Mouse (Mus musculus) heart, adult 18-20 months (tissue): ENCODE results near the gene Nr1i2. TPM values are rescaled to one million over a fixed set of nuclear protein-coding genes. Genes with fewer than 3 reads are reported as not detected.
"Not testable (repeated sequence)": the region's sequence is repeated elsewhere in the genome, so short reads cannot be mapped to it uniquely, and the experiment has no call there.

Source experiments
- DNase-seq, 2 experiments: peaks; one replicate each; pipeline ENCODE4 v3.0.0; 2021 to 2022; ENCODE audit warnings: mixed read lengths in 1 of 2
- total RNA-seq, 2 experiments: library from RNA; stranded (reverse); gene quantifications; 2 replicates each; pipeline ENCODE4 v1.2.3; 2021

The Nr1i2 gene
- total RNA-seq, 2 experiments from 2014 or later, result not detected

DNA sequence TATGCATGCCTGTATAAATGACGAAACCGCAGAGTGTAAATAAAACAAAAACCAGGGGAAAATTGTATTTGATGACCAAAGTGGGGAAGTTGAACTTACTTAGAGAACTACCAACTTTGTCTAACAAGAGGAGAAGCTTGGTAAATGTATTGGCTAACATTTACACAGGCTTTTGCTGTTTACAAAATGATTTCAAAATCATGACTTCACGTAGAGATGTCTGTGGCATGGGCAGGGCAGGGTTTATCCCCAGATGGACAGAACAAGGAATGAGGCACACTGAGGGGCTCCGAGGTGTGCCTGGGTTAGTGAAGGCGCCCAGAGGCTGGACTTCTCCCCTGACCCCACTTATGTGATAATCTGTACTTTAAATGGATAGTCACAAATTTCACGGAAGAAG, 7.3 kb downstream of the Nr1i2 start:
- DNase-seq, result no peak

DNA sequence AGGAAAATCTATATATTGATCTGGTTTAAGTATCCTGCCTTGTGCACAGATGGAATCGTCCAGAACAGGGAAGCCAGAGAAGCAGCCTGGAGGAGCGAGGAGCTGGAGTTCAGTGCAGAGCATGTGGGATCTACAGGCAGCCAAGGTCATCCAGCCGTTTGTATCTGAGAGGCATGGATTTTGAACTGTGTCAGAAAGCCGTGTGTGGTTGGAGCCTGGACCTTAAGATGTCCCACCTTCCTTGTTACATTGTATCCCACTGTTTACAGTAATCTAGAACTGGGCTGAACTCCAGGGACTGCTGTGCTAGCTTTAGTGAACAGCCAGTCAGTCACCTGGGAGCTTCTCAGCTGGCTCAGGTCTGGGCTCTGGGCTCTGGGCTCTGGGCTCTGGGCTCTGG, 8.1 kb downstream of the Nr1i2 start:
- DNase-seq, result no peak

DNA sequence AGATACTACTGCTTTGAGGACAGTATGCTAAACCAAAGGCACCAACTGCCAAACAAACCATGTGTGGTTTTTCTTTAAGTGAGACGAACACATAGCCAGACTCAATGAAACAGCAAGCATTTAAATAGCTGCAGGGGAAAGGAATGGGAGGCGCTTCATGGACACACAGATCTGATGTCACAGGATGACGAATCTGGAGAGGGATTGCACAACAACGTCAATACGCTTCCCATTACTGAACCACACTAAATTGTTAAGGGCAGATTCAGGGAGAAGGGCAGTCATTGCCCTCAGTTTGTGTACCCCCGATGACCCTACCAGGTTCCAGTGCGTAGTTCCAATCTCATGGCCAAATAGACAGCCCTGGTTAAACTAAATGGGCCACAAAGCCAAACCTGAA, 8.8 kb downstream of the Nr1i2 start:
- DNase-seq, result no peak

DNA sequence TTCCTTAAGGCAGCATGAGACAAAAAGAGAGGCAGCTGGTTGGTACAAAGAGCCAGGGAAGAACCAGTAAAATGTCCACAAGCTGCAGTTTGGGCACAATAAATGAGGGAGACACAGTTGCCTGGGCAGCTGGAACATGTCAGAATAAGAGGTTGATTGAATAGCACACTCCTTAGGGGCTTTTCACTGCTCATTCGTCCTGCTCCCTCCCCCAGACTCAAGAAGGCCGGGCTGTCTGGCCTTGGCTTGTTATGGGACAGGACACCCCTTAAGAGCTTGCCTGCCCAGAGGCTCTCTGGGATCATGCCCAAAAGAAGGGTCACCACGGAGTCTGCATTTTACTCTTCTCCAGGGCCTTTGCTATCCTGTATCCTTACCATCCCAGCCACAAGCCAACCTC, 11.3 kb downstream of the Nr1i2 start:
- DNase-seq, result no peak

DNA sequence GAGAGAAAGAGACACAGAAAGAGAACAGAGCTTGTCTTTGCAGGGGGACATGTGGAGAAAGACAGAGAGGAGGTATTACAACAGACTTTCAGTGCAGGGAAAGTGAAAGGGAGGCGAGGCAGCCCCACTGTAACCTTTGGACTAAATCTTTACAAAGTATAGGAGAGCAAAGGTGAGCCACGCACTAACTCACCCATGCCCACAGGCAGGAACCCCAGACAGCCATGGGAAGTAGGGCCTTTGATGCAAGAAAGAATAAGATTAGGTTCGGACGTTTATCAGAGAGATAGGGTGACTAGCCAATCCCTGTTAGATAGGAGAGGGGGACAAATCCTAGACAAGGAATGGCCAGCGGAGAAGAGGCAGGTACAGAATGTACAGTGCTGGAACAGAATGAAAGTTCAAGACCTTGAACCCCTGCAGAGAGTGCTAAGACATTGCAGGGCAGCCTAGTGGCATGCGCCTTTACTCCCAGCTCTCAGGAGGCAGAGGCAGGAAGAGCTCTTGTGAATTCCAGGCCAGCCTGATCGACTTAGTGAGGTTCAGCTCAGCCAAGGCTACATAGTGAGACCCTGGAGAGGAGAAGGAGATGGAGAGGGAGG, 12.0 kb downstream of the Nr1i2 start:
- no peak for DNase-seq

DNA sequence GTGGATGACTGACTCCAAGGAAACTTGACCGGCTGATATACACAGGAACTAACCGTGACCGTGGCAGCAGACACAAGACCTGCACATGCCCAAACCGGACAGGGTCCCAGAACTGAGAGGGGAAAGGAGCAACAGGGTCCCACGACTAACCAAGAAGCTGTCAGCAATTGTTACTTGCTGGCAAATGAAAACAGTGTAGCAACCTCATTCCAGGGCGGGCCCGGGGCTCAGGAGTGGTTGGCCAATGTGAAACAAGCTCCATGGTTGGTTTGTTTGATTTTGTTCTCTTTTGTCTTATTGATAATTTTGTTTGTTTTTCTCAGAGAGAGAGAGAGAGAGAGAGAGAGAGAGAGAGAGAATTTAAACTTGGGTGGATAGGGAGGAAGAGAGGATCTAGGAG, 13.7 kb downstream of the Nr1i2 start:
- no peak for DNase-seq

DNA sequence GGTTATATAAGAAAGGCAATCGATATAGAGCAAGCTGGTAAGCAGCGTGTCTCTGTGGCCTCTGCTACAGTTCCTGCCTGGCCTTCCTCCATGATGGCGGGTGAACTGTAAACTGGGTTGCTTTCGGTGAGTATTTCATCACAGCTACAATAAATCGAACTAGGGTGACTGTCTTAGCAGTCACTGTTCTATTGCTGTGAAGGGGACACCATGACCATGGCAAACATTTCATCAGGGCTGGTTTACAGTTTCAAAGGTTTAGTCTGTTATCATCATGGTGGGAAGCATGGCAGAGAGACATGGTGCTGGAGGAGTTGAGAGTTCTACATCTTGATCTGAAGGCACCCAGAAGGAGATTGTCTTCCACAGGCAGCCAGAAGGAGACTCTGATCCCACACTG, 14.8 kb downstream of the Nr1i2 start:
- no peak for DNase-seq

DNA sequence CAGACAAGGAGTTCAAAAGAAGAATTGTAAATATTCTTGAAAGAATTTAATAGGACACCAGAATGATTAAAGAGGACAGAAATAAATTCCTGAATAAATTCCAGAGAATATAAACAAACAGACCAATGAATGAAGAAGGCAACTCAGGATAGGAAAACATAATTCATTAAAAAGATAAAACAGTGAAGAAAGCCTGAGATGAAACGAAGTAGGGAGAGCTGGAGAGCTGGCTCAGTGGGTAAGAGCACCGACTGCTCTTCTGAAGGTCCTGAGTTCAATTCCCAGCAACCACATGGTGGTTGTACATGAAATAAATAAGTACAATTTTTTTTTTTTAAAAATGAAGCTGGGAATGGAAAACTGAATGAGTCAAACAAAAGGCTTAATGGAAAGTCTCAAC, 19.9 kb downstream of the Nr1i2 start:
- no peak for DNase-seq

DNA sequence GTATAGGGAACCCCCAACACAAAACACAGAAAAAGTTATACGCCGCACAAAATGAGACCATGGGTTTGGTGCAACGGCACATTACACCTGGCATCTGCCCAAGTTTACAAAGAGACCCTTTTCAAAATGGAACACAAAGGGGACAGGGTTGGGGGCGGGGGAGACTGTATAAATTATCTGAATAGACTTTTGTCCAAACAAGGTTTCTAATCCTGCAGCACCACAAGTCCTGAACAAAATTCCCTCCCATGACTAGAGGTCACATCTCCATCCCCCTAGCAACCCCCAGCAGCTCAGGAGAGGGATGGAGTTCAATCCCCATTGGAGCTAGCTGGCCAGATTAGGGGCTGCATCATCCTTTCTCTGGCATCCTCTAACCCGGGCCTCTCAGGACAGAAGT, 22.1 kb downstream of the Nr1i2 start:
- no peak for DNase-seq

DNA sequence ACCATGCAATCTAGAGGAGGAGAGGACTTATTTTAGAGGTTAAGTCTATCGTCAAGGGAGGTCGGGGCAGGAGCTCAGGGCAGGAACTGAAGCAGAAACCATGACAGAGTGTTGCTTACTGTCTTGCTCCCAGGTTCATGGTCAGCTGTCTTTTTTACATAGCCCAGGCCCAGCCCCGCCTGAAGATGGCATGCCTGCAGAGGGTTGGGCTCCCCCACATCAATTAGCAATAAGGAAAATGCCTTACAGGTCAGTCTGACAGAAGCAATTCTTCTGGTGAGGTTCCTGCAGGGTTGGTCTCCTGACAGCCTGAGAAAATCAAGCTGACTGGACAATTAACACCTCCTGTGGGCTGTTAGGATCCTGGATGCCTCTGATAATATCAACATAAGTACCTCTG, 23.0 kb downstream of the Nr1i2 start:
- no peak for DNase-seq

DNA sequence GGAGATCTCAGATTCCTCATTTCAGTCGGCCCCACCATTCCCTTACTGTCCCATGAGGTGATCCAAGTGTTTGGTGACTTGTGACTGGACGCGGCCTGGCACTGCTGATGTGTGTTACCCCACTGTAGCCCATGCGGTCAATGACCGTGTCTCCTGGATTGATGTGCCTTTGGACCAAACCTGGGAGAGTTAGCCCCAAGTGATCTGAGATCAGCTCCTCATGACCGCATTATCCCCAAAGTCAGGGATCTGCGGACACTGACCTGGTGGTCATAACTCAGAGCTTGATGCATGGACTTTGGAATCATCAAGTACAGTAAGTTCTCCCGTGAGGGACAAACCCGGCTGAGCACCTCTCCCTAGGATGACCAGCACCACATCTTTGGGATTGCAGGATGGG, 38.7 kb downstream of the Nr1i2 start:
- no peak for DNase-seq

DNA sequence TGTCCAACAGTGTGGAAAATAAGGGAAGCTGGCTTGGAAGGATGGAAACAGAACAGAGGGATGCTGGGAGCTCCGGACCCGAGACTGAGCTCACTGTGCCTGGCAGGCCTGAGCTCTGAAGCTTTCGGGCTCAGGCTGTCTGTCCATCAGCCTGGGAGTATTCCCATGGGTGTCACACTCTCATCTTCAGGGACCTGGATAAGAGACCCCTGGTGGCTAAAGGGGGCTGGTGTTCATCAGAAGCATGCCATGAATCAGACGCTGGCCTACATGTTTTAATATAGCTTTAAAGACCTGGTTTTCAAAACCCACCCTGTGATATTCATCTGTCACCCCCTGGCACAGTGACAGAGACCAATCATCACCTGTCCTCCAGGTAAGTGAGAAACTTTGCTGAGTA, 39.5 kb downstream of the Nr1i2 start:
- DNase-seq, result no peak

DNA sequence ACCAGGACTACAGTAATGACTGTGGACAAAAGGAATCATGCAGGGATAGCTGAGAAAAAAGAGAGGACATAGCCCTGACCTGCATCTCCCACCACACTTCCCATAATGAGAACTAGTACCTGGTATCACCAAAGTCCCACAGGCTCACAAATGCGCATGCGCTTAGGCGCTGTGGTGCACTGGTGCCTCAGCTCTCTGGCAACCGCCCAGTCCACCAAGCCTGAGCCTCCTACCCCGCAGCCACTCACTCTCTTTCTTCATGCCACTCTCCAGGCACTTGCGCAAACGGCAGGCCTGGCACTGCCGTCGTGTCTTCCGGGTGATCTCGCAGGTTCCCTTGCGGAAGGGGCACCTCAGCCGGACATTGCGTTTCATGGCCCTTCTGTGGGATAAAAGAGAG, 40.6 kb downstream of the Nr1i2 start:
- DNase-seq, result no peak

DNA sequence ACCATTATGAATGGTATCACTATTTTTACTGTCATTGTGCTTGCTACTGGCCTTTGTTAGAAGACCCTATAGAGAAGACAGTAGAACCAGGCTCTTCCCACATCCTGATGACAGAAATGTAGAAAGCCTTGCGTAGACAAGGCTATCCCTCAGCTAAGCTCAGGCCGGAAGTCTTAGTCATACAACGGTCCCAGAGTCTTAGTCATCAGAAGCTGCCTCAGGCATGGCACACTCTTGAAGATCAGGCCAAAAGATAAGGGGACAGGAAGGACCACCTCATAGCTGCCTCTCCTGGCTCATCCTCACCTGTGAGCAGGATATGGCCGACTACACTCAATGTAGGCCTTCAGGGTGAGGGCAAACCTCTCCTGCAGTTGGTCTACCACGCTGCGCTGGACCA, 44.2 kb downstream of the Nr1i2 start:
- no peak for DNase-seq

DNA sequence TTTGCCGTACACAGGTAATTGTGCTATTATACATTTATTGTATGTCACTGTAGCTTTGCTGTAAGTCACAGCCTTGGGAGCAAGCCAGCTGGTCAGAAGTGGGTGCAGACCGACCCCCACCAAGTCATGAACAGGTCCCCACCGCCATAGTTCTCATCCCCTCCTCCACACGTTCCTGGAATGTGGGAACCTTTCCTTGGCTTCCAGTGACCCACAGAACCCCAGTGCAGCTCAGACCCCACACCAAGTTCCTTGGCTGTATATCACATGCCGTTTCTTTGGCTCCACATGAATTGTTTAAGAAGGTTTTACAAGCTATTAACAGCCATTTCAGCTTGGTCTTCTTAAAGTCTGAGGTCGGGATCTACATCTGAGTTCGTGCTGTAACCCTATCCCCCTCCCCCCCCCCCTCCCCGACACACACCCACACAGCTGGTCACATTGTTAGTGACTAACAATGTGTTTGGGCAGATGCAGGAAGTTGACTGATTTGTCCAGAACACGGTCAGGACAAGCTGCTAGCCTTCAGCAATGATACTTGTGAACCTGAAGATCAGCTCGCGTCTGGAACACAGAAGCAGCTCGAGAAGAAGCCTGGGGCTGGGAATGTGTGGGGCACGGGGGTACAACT, 46.2 kb downstream of the Nr1i2 start:
- DNase-seq, result peak in 1 of 2 experiments; percentile 19

DNA sequence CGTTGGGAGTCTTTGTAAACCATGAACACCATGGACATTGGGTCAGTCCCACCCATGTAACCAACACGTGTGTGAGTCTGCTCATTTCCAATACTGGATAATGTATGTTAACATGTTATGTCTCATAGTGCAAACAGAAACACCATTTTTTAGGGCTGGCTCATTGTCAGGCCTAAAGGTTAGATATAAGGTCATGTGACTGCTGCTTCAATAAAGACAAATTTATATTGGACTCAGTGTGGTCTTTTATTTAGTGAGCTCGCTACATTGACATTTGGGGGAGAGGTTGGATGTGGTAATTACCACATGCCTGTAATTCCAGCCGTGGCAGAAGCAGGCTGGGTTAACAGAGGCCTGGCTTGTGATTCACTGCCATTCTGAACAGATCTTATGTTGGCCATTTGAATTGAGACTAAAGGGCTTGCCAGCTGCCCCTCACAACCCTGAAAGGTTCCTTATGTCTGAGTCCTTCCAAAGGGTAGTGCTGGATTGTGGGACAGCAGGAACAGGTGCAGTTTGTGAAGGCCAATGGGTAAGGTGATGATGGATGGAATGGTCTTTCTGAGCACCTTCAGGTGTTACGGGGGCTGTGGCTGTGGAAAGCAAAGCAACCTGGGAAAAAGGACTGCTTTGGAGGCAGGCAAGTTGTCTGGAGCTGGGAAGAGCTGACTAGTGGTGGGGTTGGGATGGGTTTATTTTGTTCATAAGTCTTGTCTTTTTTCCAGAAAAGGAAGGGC, 48.6 kb downstream of the Nr1i2 start:
- DNase-seq, result no peak

DNA sequence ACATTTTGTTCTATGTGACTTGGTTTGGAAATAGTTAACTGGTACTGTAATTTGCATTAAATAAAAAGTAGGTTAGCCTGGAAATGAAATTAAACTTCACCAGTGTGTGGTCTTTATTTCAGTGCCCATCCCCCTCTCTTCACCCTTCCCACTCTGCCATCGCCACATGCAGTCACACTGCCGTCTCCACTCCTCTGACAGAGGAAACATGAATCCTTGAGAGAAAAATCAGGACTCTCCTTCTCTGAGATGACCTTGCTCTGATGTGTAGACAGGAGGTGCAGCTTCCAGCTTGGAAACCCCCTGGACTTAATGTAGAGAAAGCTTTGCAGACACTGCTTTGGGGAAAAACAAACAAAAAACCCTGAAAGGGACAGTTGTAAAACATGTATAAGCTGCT, 49.2 kb downstream of the Nr1i2 start:
- no peak for DNase-seq

DNA sequence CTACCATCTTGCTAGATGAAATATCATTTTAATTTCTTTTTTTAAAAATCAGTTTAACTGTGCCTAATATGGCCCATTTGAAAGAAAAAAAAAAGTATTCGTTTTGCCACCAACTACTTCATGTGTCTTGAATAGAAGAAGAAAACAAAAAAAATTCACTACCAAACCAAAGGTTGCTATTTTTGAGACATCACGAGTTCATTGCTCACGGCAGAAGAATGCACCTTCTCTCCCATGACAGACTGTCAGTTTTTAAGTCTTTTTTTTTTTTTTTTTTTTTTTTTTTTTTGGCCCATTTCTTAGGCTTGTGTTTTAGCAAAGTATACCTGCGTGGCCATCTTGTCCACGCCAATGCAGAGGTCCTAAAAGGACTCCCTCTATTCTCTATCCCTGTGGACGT, 50.5 kb downstream of the Nr1i2 start:
- no peak for DNase-seq

DNA sequence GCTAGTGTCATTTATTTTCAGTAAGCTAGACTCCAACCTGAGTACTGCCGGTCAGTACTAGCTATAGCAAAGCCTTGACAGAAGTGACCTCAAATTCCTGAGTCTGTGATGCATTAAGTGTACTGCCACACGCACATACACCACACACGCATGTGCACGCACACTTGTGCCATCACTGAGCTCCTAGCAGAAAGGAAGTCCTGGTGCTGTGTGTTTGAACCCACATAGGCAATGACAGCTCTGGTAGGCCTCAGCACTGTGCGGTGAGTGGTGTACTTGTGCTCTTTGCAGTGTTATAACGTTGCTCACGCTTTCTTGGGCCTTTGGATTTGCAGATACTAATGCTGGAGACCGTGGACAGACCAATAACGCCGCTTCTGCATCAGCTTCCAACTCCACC, 54.5 kb downstream of the Nr1i2 start:
- no peak for DNase-seq

DNA sequence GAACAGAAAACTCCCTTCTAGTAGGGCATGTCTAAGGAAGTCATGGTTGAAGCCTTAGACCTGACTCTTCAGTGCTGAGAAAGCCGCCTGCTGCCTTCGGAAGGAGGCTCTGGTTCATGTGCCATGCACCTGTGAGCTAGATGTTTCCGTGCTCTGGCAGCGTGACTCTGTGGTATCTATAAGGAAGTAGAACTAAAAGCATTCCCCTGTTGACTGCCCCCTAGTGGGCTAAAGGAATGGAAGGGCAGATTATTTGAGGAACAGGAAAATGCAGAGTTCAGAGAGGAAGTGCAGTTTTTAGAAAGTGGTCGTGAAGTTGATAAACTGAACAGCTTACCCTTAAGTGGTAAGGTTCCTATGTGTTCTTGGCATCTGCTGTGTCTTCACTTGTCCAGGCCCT, 54.9 kb downstream of the Nr1i2 start:
- peak; percentile 46 to 65 for DNase-seq

DNA sequence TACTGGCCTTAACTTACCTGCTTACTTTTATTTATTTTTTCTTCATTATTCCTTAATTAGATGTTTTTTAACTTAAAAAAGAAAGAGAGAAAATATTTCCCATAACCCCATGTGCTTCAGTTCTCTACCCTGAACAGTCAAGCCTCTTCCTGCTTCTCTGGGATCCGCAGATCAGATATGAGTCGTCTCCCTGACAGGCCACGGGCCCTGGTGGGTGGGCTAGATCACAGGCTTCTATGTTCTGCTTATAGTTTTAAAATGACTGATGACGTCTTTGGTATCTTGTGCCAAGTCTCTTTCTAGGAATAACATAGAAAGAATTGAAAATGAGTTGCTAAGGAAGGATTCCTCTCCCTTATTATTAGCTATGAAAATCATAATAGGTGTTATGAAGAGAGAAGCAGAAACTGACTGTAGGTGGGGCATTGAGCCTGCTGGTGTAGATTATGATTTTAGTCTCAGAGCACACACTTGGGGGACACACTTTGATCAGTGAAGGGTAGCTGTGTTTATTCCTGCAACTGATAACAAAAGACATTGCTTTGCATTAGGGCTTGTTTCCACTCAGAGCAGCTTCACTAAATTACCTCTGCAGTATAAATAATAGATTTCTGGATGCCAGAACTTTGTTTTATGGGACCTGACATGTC, 57.6 kb downstream of the Nr1i2 start:
- no peak for DNase-seq

DNA sequence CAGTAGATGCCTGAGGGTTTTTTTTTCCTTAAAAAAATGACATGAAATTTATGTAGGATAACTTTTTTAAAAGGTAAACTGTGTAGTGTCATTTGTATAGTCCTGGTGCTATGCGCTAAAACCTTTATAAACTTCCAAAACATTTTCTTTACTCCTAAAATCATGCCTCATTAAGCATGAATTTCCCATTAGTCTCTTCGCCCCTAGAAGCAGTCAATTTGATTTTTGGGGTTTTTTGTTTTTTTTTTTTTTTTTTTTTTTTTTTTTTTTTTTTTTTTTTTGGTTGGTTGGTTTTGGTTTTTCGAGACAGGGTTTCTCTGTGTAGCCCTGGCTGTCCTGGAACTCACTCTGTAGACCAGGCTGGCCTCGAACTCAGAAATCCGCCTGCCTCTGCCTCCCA, 72.1 kb downstream of the Nr1i2 start:
- DNase-seq, result not testable (repeated sequence)

DNA sequence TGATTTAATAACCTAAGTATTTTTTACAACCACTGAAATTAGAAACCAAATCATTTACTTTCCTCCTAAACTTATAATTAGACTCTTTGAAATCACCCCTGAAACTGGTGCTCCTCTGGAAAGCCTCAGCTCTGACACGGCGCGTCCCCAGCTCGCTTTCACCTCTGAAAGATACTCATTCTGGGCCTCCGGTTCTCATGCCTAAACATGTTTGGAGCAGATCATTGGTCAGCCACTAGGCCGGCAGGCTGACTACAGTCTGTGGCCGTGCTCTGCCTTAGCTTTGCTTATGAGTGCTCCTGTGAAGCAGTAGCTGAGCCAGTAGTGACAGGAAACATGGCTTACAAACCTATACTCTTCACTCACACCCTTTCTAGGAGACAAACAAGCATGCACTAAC, 89.4 kb downstream of the Nr1i2 start:
- DNase-seq, result no peak
